22 mouse cellular contexts compared by ENCODE assay signal in genomic region chr6:78294647-78295046, GRCm38 (mm10).
A peak's percentile ranks its signal among the peaks of the same experiment; 100 is the strongest.
DNase-seq lines count a peak whose midpoint lies in the region; ATAC-seq lines count a peak whose summit lies in the region.
"Had no signal": no experiment of that assay in that cellular context is flagged by ENCODE, and none has a peak within 500 bp of the region (broad histone marks: within the 10 kb centered on the region; RNA-seq: fewer than 3 reads in every experiment).

No protein-coding gene starts in this region.

- 56% methylated on average over 1 of the region's 1 CpGs for WGBS in forebrain, embryonic 12.5 days
- WGBS in forebrain, embryonic 14.5 days, result 74% methylated on average over 1 of the region's 1 CpGs
- WGBS in midbrain, embryonic 12.5 days, result 50% methylated on average over 1 of the region's 1 CpGs
- 80% methylated on average over 1 of the region's 1 CpGs for WGBS in midbrain, embryonic 10.5 days

- H3K9me3 ChIP-seq in forebrain, embryonic 12.5 days, result no peaks in the 10 kb centered on the region
- H3K9me3 ChIP-seq in forebrain, embryonic 14.5 days (replicated peaks; ENCODE audit: control insufficient read depth, low read length), result no peaks in the 10 kb centered on the region
- no peaks in the 10 kb centered on the region for H3K9me3 ChIP-seq in midbrain, embryonic 12.5 days
- H3K9me3 ChIP-seq in midbrain, embryonic 10.5 days (replicated peaks), result no peaks in the 10 kb centered on the region
- H3K9me3 ChIP-seq: limb, embryonic 15.5 days had no signal

- ATAC-seq in forebrain, embryonic 12.5 days (ENCODE audit: low FRiP score), result 0 out of 2 replicates have a peak, but pooled peaks have one; percentile 14
- no peak; the same call in 1 of the 2 replicates for ATAC-seq in forebrain, embryonic 14.5 days
- ATAC-seq in midbrain, embryonic 12.5 days (ENCODE audit: low FRiP score, low read depth), result no peak
- no peak for ATAC-seq in erythroid progenitor cell, adult 5-6 weeks (replicated peaks; ENCODE audit: low FRiP score, poor library complexity, severe bottlenecking)
- ATAC-seq: forebrain, postnatal 0 days; Patski had no signal

- no peak overlapping the region for H3K27ac ChIP-seq in forebrain, embryonic 12.5 days
- no peak overlapping the region for H3K27ac ChIP-seq in forebrain, embryonic 14.5 days (ENCODE audit: low read depth, low read length)
- 0 out of 2 replicates have a peak overlapping the region, but pooled peaks have one; percentile 11 for H3K27ac ChIP-seq in midbrain, embryonic 12.5 days (replicated peaks)
- H3K27ac ChIP-seq in midbrain, embryonic 10.5 days (replicated peaks), result no peak overlapping the region
- H3K27ac ChIP-seq: kidney, postnatal 0 days; limb, embryonic 15.5 days; liver, embryonic 14.5 days had no signal

- H3K36me3 ChIP-seq in forebrain, embryonic 12.5 days (replicated peaks), result no peaks in the 10 kb centered on the region
- no peaks in the 10 kb centered on the region for H3K36me3 ChIP-seq in forebrain, embryonic 14.5 days (ENCODE audit: control insufficient read depth, insufficient read depth, low read length)
- no peaks in the 10 kb centered on the region for H3K36me3 ChIP-seq in midbrain, embryonic 12.5 days
- no peaks in the 10 kb centered on the region for H3K36me3 ChIP-seq in midbrain, embryonic 10.5 days
- H3K36me3 ChIP-seq: limb, embryonic 15.5 days had no signal

- H3K4me3 ChIP-seq in forebrain, embryonic 12.5 days (replicated peaks), result no peak overlapping the region
- no peak overlapping the region for H3K4me3 ChIP-seq in forebrain, embryonic 14.5 days (ENCODE audit: low read depth, low read length)
- H3K4me3 ChIP-seq in midbrain, embryonic 12.5 days, result no peak overlapping the region
- H3K4me3 ChIP-seq in midbrain, embryonic 10.5 days, result no peak overlapping the region
- H3K4me3 ChIP-seq: erythroblast, embryonic 14.5 days; limb, embryonic 15.5 days had no signal

- H3K27me3 ChIP-seq in forebrain, embryonic 12.5 days, result no peaks in the 10 kb centered on the region
- no peaks in the 10 kb centered on the region for H3K27me3 ChIP-seq in forebrain, embryonic 14.5 days (replicated peaks; ENCODE audit: control insufficient read depth, insufficient read depth, low read length)
- no peaks in the 10 kb centered on the region for H3K27me3 ChIP-seq in midbrain, embryonic 12.5 days
- no peaks in the 10 kb centered on the region for H3K27me3 ChIP-seq in midbrain, embryonic 10.5 days (ENCODE audit: low read depth, poor library complexity, severe bottlenecking)
- H3K27me3 ChIP-seq: limb, embryonic 15.5 days; Patski had no signal

- H3K4me2 ChIP-seq in forebrain, embryonic 12.5 days, result no peak overlapping the region
- H3K4me2 ChIP-seq in forebrain, embryonic 14.5 days (ENCODE audit: low read length), result no peak overlapping the region
- no peak overlapping the region for H3K4me2 ChIP-seq in midbrain, embryonic 12.5 days (replicated peaks)
- H3K4me2 ChIP-seq: heart, embryonic 11.5 days; limb, embryonic 15.5 days; lung, embryonic 14.5 days had no signal

- H3K4me1 ChIP-seq in forebrain, embryonic 12.5 days, result no peaks in the 10 kb centered on the region
- H3K4me1 ChIP-seq in forebrain, embryonic 14.5 days (ENCODE audit: control insufficient read depth, insufficient read depth, low read length), result no peaks in the 10 kb centered on the region
- H3K4me1 ChIP-seq in midbrain, embryonic 12.5 days, result no peaks in the 10 kb centered on the region
- H3K4me1 ChIP-seq in midbrain, embryonic 10.5 days, result no peaks in the 10 kb centered on the region
- H3K4me1 ChIP-seq: limb, embryonic 15.5 days had no signal

- DNase-seq in forebrain, embryonic 14.5 days (ENCODE audit: low spot score), result no peak
- no peak for DNase-seq in midbrain, embryonic 10.5 days (ENCODE audit: low spot score)
- peak; percentile 1 for DNase-seq in retina, embryonic 14.5 days (ENCODE audit: low spot score)
- no peak for DNase-seq in retina, postnatal 1 day
- DNase-seq: cerebellum, adult 18-20 months; gastrocnemius, postnatal 14 days; heart, adult 11 months; kidney, adult 2 months; layer of hippocampus, adult 9-11 months; lung, embryonic 14.5 days; right cerebral cortex, postnatal 14 days; spleen, adult 18-20 months had no signal

- H3K9ac ChIP-seq in forebrain, embryonic 12.5 days, result no peak overlapping the region
- H3K9ac ChIP-seq in forebrain, embryonic 14.5 days (ENCODE audit: low read length), result no peak overlapping the region
- H3K9ac ChIP-seq in midbrain, embryonic 12.5 days (replicated peaks), result no peak overlapping the region
- H3K9ac ChIP-seq: forebrain, postnatal 0 days; limb, embryonic 15.5 days; liver, embryonic 14.5 days; lung, embryonic 14.5 days had no signal
